Mouse (Mus musculus) bone marrow macrophage, adult 2 months (primary cell): ENCODE measurements around the gene Mphosph9.

ENCODE experiments used
- CTCF ChIP-seq: IDR thresholded peaks from 2 replicates; pipeline ENCODE4 v1.5.1; 2012; ENCODE audit warnings: low read depth, mild to moderate bottlenecking, low read length, moderate library complexity
- POLR2A ChIP-seq: IDR thresholded peaks from 2 replicates; pipeline ENCODE4 v1.6.1; 2012; ENCODE audit warnings: mild to moderate bottlenecking, low read depth, low read length, borderline replicate concordance

DNA sequence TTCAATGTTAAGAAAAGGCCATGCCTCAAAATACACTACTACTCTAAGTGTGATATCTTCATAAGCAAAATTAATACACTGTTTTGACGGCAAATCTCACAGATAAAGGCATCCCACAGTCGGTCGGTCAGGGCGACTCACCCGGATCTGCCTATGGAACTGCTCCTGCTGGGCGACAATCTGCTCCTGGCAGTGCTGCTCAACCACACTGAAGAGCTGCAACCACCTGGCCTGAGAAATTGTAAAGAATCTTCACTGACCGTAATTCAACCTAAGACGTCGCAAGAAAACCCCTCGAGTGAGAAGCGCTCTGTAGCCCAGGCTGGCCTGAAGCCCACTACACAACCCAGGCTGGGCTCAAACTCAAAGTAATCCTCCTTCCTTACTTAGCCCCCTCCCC lies 11.8 kb downstream of the Mphosph9 start:
- no peak for TF ChIP-seq POLR2A
- no peak for TF ChIP-seq CTCF
